Mouse (Mus musculus): ENCODE results near the gene Pstpip1.

DNA sequence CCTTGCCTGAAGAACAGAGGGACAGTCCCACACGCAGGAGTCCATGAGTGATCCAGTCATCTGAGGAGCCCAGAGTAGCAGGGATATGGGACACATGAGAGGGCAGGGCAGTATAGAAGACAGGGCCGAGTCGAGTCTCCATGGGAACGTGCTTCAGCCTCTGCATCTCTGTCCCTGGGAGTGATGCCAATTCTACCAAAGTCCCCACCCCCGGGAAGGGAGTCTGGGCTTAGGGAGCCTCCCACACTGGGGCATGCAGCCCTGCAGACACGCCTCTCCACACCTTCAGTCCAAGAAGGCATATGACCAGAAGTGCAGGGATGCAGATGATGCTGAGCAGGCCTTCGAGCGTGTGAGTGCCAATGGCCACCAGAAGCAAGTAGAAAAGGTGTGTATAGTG is 33.2 kb downstream of the Pstpip1 start:
- TF ChIP-seq CTCF (IDR thresholded peaks at IDR 0.05; ENCODE audit: borderline replicate concordance, insufficient read depth, low read depth, low read length) (no peak), POLR2A (IDR thresholded peaks at IDR 0.05; ENCODE audit: borderline replicate concordance, insufficient read depth, low read length) (no peak)
